Mouse (Mus musculus) adrenal gland (tissue): ENCODE data around the gene Snx1.

Source experiments
- intact Hi-C: fragments of 180-260 bp; cut with DNase I; formaldehyde crosslinking; loops from one replicate; pipeline ENCODE4 v1.15.1; 2025
- long read RNA-seq, 2 experiments: library from polyadenylated mRNA; unstranded; transcript quantifications; one replicate each; pipeline ENCODE4 v2.0.0; 2020; ENCODE audit warnings: borderline replicate concordance in 1 of 2; ENCODE audit not compliant: insufficient replicate concordance in 1 of 2

Gene Snx1
- long read RNA-seq, experiment 1, transcript Snx1-201 (15 exons, 2,073 nt) = major isoform, 100 of 112 reads
- long read RNA-seq, experiment 1, partial matches to known transcripts = 2 of 112 reads
- long read RNA-seq, experiment 1, other reads (novel, unspliced or antisense) = 10 of 112 reads
- long read RNA-seq, experiment 2, transcript Snx1-201 (15 exons, 2,073 nt) = major isoform, 148 of 174 reads
- long read RNA-seq, experiment 2, partial matches to known transcripts = 13 of 174 reads
- long read RNA-seq, experiment 2, other reads (novel, unspliced or antisense) = 11 of 174 reads

DNA sequence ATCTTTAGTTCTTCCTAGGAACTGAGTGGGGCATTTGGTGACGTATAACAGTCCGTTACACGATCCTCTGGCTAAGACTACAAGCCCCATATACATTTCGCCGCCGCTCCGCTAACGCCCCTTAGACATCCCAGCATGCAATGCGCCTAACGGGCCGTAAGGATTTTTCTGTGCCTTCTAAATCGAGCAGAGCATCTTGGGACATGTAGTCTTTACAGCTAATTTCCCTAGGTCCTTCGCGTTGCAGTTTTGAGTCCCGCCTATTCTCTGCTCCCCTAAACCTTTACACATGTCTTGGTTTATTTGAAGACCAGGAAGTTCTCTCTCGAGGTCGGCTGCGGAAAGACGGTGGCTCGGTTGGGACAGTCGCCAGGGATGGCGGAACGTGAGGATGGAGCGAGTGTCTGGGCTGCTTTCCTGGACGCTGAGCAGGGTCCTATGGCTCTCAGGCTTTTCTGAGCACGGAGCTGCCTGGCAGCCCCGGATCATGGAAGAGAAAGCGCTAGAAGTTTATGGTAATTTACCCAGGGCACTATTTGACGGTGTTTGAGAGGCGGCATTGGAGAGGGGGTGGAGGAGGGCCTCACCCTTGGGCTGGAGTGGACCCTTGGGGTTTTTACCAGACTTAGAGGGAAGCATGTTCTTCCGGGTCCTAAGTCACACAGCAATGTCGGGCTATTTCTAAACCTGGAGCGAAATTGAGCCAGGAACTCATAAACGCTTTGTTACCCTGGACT is at the start of gene Snx1, which contains the start of gene Ciao2a:
Snx1 (minus strand) TSS at position 132 of the 737 bp plus-strand sequence.
Ciao2a (plus strand) TSS at position 156 of the 737 bp plus-strand sequence.
- intact Hi-C loops = no loop called here

DNA sequence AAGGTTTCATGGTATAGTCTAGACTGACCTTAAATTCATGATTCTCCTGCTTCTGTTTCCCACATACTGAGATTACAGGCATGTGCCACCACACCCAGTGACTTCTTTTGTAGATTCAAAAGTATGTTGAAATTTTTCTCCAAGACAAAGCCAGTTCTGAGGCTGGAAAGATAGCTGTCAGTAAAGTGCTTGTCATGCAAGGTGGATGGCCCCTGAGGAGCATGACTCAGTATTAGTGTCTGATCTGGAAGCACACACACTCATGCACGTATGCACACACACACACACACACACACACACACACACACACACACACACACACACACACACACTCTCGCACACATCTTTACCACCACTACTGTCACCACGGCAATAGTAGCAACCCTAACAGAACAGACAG is 48.6 kb upstream of the Snx1 start:
- intact Hi-C loops = no loop called here

DNA sequence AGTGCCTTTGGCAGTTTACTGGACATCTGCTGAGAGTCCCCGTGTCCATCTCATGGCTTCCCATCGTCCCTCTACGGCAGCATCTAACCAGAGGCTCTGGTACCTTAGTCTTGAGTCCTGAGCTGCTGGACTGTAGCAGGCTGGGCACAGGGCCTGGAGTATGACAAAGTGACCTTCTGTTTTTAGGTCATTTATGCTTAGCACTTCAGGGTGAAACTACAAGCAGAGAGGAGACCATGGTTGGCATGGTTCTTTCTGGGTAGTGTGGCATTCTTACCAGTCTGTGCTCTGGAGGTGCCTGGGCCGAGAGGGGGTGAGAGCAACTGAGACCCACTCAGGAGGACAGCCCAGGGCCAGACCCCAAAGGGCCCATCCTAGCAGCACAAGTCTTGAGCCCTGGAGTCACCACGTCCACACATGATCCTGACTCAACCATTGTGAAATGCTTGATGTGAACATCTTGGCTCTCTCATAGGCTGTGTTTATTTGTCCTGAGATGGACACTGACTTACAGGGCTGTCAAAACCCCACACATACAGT is 47.0 kb upstream of the Snx1 start:
- intact Hi-C loops = no loop called here

DNA sequence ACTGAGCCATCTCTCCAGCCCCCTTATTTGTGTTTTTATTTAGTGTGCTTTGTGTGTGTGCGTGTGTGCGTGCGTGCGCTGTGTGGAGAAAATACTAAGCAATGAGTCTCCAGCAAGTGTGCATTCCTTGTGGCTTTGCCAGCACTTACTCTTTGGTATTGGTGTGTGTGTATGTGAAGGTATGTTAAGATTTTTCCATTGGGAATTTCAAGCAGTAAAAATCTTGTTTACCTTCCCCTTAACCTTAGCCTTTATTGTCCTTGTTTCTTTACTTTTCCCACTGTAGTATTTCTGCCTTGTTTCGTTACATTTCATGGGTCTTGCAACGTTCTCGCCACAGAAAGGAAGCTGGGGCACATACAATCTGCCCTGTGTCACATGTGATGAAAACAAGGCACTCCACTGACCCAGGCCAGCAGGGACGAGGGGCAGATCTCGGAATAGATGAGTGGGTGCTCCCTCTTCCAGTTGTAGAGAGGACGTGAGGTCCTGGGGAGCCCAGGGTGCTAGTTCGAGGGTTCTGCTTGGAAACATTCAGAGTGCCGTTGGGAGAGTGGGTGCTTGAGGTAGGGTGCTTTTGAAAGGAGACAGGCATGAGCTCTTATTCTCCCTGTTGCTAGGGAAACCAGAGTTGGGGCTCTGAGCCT is 45.0 kb upstream of the Snx1 start:
- intact Hi-C loops = no loop called here

DNA sequence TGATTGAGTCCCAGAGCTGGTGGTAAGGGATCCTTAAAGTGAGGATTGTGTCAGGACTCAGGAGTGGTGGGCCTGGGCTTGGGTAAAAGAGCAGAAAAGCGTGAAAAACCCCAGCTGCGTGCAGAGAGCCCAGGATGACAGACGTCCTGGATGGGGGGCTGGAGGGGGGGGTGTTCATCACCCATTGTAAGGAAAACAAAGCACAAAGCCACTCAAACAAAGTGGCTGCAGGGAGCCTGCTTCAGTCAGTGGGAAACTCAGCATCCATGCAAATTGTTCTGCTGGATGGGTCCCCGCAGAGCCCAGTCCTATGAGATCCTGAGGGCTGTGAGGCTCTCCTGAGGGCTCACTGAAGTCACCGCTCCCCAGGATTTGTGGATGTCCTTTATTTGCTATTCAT is 44.1 kb upstream of the Snx1 start:
- intact Hi-C loops = no loop called here

DNA sequence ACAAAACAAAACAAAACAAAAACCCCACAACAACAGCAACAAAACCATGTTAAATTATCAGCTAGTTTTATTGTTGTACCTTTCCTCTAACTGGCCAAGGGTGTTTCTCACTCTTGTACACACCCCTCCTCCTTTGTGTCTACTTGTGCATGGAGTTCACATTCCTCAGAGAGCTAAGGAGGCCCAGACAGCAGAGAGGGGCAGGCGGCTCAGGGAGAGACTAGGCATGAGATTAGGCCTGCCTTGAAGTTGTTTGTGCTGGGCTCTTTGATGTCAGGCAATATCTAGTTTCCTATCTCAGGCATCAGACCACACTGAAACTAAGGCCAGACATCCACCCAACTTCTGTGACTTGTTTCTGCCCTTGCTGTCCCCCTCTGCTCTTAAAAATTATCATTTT is 41.8 kb upstream of the Snx1 start:
- intact Hi-C loops = no loop called here

DNA sequence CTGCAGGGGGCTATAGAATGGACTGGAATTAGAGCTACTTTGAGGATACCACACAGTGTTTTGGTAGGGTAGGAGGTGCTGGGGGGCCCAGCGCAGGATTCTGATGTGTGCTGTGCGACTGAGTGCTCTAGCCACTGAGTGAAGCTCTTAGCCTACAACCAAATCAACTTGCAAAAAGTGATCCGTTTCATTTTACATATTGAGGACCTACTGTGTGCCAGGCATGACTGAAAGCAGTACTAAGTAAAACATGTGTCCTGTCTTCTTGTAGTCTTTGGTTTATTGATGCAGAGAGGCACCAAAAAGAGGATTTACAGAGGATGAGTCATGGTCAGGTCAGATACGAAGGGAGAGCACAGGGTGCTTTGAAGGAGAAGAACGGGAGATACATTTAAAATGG is 40.8 kb upstream of the Snx1 start:
- intact Hi-C loops = no loop called here

DNA sequence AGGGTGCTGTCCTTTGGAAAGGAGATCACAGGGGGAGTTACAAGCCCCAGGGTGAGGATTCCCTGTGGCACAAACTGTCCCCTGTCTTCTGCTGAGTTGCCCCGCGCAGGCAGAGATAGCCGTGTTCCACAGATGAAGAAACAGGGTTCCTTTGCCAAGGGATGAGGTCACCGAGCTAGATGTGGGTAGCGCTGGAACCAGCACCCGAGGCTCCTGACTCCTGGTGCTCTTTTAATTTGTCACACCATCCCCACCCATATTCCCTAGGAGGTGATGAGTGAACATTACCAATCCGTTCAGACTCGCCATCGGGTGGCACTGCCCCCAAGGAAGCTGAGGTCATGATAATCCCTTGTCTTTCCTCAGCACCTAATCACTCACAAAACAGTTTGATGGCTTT is 36.6 kb upstream of the Snx1 start:
- intact Hi-C loops = no loop called here

DNA sequence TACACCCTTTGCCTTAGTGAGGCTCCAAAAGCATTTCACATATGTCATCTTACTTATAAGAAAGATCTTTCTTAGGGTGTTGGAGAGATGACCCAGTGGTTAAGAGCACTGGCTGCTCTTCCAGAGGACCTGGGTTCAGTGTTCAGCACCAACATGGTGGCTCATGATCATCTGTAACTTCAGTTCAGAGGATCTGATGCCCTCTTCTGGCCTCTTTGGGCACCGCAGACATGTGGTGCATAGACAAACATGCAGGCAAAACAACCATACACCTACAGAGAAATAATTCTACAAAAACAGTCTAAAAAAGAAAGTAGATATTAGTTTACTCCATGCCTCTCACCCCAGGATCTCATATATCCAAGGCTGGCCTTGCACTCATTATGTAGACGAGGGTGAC is 33.8 kb upstream of the Snx1 start:
- intact Hi-C loops = no loop called here

DNA sequence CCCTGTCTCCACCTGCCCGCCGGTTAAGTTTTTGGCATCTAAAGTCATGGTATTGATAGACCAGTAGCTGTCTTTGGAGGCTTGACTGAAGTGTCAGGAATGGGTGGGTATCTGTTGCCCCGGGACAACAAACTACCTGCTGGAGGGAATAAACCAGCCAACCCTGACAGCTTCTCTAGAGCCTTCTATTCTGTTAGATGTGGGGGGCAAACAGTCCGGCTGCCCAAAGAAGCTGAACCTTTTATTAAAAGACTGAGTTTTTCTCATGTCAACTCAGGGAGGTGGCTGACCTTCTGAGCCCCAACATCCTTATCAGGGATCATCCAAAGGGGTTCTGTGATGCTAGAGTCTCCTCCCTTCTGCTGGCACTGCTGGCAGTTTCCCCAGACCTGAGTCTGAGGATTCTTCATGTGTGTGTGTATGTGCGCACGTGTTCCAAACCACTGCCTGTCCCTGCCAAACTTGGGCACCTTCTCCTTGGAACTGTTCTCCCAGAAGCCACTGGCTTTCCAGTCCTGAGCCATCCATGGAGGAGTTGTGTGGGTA is 32.6 kb upstream of the Snx1 start:
- intact Hi-C loops = loop anchor here (10.0 kb wide), 1 partner anchor 126 kb away; no protein-coding TSS in a partner anchor

DNA sequence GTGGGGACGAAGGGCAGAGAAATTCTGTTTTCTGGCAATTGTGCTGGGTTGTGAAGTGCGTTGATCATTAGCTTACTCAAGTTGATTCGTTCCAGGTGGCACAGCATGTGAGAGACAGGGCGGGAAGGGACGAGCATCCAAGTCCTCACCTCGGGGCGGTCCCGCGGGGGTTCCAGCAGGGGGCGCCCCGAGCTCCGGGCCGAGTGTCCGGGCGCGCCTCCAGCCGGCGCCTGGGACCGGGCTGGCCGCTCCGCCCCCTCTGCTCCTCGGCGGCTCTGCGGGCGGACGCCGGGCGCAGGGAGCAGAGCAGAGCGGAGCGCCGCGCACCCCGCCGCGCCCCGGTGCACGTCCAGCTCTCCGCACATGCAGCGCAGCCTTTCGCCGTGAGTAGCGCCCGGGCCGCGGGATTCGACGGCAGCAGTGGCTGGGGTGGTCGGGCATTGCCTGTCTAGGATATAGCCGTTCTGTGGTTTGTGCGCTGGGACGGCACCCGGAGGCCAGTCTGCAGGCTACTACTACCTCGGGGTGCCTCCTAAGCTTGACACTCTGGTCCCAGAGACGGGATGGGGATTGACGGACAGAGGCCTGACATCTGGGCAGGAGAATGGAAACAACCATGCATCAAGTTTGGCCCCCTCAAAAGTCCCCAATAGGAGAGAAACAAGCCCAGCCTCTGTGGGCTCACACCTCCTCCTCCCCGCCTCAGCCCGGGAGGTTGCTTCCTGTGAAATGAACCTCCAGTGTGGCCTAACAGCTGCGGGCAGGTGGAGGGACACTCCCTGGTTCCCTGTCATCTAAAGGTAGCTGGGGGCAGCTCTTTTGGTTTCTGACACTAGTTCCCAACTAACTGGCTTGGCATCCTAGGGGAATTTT is 31.8 kb upstream of the Snx1 start, which contains the start of gene Dapk2:
Dapk2 (plus strand) TSS at position 266 of the 873 bp plus-strand sequence.
- intact Hi-C loops = loop anchor here (10.0 kb wide), 1 partner anchor 127 kb away; no protein-coding TSS in a partner anchor

DNA sequence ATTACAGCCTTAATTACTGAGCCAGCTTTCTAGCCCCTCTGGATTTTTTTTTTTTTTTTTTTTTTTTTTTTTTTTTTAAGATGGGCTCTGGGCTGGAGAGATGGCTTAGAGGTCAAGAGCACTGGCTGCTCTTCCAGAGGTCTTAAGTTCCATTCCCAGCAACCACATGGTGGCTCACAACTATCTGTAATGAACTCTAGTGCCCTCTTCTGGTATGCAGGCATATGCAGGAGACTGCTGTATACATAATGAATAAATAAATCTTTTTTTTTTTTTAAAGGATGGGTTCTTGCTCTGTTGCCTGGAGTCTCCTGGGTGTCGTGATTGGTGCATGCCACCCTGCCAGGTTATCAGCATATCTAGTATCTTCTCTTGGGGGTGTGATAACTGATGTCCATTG is 29.1 kb upstream of the Snx1 start:
- intact Hi-C loops = loop anchor here (10.0 kb wide), 1 partner anchor 129 kb away; no protein-coding TSS in a partner anchor

DNA sequence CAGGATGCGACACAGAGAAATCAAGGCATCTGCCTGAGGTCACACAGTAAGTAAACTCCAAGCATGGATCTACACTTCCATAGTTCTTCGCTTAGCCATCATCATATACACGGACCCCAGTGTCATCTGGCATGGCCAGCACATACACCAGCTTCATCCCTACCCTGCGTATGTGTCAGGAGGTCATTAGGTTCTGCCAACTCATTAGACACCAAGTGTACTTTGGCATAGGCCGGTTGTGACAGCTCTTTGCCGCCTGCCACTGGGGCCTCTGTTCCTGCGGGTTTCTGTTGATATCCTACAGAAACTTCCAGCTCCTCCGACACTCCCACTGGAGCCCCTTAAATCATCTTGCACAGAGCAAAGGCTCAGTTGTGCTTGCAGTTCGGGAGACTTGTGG is 27.6 kb upstream of the Snx1 start:
- intact Hi-C loops = loop anchor here (10.0 kb wide), 1 partner anchor 131 kb away; no protein-coding TSS in a partner anchor

DNA sequence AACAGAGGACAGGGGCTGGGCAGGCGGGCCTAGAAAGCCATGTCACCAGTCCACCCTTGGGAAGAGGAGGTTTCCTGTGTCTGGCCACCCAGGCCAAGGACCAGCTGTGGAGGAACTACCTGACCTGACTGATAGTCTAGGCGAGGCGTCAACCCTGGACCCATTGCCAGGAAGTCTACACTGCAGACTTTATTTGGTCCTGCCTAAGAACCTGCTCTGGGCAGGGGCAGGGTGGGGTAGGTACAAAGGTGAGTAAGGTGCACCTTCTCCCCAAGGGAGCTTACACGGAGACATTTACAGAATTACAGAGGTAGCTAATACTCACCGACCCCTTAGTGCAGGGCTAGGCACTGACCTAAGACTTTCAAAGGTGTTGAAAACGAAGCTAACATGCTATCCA is 27.2 kb upstream of the Snx1 start:
- intact Hi-C loops = loop anchor here (10.0 kb wide), 1 partner anchor 131 kb away; no protein-coding TSS in a partner anchor

DNA sequence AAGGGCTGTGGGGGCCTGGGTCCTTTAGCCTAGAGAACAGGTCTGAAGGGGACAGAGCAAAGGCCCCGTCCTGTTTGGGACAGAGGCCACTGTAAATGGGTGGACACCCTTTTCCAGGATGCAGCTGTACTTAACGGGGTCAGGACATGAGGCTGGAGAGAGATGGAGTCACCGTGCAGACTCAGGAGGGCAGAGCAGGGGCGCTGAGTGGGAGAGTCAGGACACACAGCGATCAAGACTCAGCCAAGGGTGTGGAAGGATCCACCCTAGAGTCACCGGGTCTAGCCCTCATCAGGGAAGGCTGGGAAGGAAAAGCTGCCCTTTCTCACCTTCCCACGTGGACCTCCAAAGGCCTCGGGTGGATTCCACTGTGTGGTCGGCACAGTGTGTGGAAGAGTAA is 25.6 kb upstream of the Snx1 start:
- intact Hi-C loops = loop anchor here (10.0 kb wide), 1 partner anchor 133 kb away; no protein-coding TSS in a partner anchor

DNA sequence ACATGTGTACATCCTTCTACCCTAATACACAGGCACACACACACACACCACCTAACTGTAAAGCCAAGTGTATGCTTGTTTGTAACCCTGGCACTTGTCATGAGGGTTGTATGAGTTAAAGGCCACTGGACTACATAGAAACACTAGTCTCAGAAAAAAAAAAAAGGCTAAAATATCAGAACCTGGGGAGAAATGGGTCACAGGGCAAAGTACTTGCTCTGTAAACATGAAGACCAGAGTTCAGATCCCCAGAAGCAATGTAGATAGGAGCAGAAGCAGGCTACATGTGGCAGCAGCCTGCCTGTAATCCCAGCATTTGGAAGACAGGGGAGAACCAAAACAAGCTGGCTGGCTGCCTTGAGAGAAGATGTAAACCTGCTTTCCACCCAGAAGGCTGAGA is 19.8 kb upstream of the Snx1 start:
- intact Hi-C loops = no loop called here

DNA sequence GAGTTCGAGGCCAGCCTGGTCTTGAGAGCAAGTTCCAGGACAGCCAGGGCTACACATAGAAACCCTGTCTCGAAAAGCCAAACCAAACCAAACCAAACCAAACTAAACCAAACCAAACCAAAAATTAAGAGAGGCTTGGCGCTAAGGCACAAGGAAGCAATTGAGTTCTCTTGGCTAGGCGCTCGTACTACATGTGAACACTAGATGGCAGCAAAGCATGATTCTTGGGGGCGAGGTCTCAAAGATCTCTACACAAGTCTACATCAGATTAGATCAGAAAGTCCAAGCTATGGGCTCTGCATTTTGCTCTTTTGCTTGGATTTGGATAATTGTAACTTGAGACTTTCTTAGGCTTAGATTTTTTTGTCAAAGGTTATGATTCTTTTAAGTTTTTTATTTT is 17.9 kb upstream of the Snx1 start:
- intact Hi-C loops = no loop called here

DNA sequence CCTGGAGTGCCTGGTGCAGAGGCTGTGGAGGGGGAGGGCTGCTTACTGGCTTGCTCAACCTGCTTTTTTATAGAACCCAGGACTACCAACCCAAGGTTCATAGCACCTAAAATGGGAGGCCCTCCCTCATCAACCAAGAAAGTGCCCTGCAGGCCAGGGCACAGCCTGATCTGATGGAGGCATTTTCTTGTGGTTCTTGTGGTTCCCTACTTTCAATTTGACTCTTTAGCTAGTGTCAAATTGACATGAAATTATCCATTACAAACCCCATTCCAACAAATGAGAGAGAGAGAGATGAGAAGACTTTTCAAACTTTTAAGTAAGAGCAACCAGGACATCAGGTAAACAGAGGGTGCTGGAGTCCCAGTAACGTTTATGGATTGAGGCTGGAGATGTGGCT is 15.9 kb upstream of the Snx1 start:
- intact Hi-C loops = no loop called here

DNA sequence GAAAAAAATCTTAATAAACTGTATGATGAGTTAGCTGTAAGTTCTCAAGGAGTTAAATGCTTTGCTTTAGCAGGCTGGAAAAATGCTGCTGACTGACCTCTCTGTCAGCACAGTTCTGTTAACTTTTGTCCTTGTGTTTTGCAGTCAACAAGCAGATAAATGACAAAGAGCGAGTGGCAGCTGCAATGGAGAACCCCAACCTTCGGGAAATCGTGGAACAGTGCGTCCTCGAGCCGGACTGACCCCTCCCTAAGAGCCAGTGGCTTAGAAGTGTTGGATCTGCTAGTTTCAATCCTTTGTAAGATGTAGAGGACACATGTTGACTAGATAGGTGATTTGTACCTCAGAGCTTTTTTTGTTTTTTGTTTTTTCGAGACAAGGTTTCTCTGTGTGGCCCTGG is 11.8 kb upstream of the Snx1 start:
- intact Hi-C loops = no loop called here

DNA sequence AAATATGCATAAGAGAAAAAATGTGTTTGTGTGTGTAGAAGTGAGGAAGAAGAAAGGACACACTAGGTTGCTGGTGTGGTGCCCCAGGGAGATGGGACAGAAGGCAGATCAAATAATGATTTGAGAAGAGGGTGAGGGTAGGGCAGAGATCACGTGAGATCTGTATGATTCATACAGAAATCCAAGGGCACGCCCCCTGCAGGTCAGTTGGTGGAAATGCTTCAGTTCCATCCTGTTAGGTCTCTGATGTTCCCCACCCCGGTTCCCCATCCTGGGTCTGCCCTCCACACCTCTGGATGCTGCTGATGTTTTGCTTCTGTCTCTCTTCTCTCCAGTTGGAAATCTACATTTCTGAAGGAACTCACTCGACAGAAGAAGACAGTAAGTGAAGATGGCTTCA is 9.6 kb upstream of the Snx1 start:
- intact Hi-C loops = no loop called here
